Mouse (Mus musculus) embryonic fibroblast, embryonic 13.5 days (primary cell): ENCODE measurements around the gene Muc3. TPM values are rescaled to one million over a fixed set of nuclear protein-coding genes. Genes with fewer than 3 reads are reported as not detected.

Experiments
- H3K27ac ChIP-seq: 2 replicates; pipeline ENCODE4 v1.5.1; 2012; ENCODE audit warnings: low read length, control low read depth, inconsistent platforms; ENCODE audit not compliant: insufficient read depth
- H3K4me1 ChIP-seq: 2 replicates; pipeline ENCODE4 v1.6.1; 2011; ENCODE audit warnings: low read length; ENCODE audit not compliant: control insufficient read depth, insufficient read depth
- H3K4me3 ChIP-seq: 2 replicates; pipeline ENCODE4 v1.5.1; 2011; ENCODE audit warnings: mild to moderate bottlenecking, control low read depth, low read length; ENCODE audit not compliant: insufficient read depth
- CTCF ChIP-seq: IDR thresholded peaks from 2 replicates; pipeline ENCODE4 v1.5.1; 2011; ENCODE audit warnings: mild to moderate bottlenecking, control low read depth, low read length, moderate library complexity, borderline replicate concordance; ENCODE audit not compliant: insufficient read depth
- POLR2A ChIP-seq: IDR thresholded peaks from 2 replicates; pipeline ENCODE4 v1.6.1; 2011; ENCODE audit warnings: low read depth, mild to moderate bottlenecking, control low read depth, low read length, moderate library complexity
- polyA plus RNA-seq: library from polyadenylated mRNA; stranded (reverse); fragments of >200 nt; gene quantifications from 2 replicates; pipeline ENCODE4 v1.2.4, GENCODE M21; 2011; ENCODE audit warnings: low read depth; ENCODE audit not compliant: missing spikeins, insufficient read length

The Muc3 gene
- polyA plus RNA-seq, 1 experiment = not detected

DNA sequence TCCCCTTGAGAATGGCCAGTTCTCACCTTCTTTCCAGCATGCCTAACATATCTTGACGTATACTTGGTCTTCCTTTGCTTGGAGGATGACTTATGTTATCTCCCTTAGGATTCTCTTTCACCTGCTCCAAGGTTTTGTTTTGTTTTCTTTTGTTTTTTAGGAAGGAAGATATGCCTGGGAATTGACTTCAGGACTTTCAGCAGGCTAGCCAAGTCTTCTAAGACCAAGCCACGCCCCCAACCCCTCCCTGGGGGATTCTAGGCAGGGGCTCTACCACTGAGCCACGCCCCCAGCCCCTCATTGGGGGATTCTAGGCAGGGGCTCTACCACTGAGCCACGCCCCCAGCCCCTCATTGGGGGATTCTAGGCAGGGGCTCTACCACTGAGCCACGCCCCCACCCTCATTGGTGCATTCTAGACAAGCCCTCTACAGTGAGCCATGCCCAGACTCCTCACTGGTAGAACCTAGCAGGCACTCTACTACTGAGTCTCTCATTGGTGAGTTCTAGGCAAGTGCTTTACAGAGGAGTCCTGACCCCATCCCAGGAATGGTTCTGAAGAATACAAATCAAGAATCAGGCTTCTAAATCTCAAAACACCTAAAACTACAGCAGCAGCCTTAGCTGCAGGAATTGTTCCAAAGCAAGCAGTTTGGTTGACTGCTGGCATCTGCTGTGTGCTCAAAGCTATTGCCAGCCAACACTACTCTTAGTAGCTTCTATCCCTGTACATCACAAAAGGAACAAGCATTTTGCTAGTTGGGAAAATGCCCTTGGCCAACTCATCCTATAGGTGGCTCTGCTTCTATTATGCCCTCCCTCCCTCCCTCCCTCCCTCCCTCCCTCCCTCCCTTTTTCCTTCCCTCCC lies 37.3 kb downstream of the Muc3 start:
- Histone ChIP-seq H3K4me3 (no peak overlapping the region), H3K4me1 (peaks cover 11% of the 10 kb centered on the region), H3K27ac (no peak overlapping the region)
- TF ChIP-seq CTCF (no peak), POLR2A (no peak)

DNA sequence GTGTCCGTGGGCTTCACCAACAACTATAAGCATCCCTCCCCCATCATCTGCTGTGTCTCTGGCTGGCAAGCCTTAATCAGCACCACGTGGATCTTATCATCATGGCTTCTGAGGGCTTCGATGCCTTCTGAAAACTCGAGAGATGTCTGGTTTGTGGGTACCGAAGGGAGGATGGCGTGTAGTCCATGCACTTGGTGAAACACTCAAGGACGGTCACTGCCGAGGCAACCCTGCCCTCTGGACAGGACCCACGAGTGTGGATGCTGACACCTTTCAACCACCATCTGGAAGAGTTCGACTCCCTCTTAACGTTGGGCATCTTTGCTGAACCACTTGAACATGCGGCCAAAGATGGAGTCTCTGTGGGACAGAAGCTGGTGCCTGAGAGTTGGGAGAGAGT lies 38.3 kb downstream of the Muc3 start:
- peaks cover 10% of the 10 kb centered on the region for H3K4me1 ChIP-seq
- H3K4me3 ChIP-seq = no peak overlapping the region
- TF ChIP-seq CTCF (no peak), POLR2A (no peak; the same call in 1 of the 2 replicates)
- no peak overlapping the region for H3K27ac ChIP-seq

DNA sequence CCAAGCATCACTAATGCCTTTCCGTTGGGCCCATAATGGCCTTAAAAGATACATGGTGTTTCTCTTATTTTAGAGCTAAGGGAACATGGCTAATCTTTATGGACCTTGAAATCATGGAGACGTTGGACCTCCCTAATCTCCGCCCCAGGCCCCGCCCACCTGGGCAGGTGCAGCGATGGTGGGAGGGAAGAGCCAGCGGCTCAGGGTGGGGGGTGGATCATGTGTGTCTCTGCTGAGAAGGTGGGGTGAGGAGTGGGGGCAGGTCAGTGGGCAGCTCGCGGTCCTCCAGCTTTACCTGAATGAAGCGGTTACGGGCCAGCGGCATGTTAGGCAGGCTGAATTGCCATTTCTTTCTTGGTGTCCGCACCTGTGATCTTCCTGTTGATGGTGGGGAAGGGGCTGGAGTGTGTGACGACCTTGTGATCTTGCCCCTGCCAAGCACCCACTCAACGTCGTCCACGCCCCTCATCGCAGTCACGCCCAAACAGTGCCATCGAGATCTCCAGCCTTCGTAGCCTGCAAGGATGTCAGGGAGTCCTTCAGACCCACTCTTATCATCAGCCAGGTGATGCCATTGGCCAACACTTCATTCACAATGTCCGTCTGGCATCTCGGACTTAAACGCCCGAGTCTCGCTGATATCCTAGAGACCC lies 39.1 kb downstream of the Muc3 start:
- Histone ChIP-seq H3K4me1 (peaks cover 10% of the 10 kb centered on the region), H3K4me3 (no peak overlapping the region), H3K27ac (no peak overlapping the region)
- TF ChIP-seq CTCF (no peak), POLR2A (peak; percentile 19; the same call in 1 of the 2 replicates)

DNA sequence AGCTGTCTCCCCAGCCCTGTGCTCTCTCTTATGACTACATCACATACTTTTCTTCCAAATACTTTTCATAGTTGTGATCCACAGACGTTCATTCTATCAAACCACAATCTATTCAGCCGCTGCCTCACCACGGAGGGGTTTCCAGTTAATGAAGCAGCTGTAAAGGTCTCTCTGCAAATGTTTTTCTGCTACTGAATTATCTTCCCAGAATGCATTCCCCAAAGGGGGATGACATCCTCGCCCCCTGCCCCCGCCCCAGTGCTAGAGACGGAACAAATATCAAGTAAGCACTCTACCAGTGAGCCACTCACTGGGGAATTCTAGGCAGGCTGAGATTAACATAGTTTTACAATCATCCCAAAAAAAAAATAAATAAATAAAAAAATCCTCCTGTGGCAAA lies 41.0 kb downstream of the Muc3 start:
- Histone ChIP-seq H3K27ac (peak overlapping the region; percentile 37), H3K4me1 (peaks cover 17% of the 10 kb centered on the region), H3K4me3 (no peak overlapping the region)
- TF ChIP-seq POLR2A (0 out of 2 replicates have a peak, but pooled peaks have one; percentile 15), CTCF (no peak)

DNA sequence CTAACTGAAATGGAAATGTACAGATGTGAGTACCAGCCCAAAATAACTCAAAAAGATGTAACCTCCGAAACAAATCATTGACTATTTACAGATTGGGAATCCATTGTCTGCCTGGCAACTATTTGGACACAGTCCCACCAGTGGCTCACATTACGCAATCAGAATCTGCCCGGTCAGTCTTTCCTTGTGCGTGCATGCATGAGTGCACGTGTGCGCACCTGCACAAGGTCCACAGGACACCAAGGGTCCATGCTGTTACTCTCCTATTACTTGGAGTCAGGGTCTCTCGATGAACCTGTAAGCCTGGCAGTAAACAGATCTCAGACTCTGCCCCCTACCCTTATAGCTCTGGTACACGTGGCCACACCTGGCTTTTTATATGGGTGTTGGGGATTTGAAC lies 41.5 kb downstream of the Muc3 start:
- peak overlapping the region; percentile 37 for H3K27ac ChIP-seq
- H3K4me3 ChIP-seq = no peak overlapping the region
- TF ChIP-seq CTCF (no peak), POLR2A (no peak)
- peaks cover 18% of the 10 kb centered on the region for H3K4me1 ChIP-seq

DNA sequence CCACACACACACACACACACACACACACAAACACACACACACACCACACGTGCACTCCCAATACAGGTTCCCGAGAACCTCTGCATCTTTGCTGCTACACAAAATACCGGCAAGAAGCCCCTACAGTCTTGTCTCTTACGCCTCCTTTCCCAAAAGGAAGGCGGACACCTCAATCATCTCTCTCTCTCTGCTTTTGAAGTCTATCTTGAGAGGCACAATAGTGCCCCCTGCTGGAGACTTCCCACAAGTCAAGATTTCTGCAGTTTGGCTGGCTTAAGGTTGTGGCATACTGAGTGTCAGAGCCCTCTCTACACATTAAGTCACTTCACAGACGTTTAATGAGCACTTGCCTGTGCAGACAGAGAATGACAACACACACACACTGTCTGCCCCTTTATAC lies 42.1 kb downstream of the Muc3 start:
- H3K4me1 ChIP-seq = peaks cover 23% of the 10 kb centered on the region
- H3K4me3 ChIP-seq = no peak overlapping the region
- TF ChIP-seq POLR2A (no peak; the same call in 1 of the 2 replicates), CTCF (no peak)
- H3K27ac ChIP-seq = peak overlapping the region; percentile 75

DNA sequence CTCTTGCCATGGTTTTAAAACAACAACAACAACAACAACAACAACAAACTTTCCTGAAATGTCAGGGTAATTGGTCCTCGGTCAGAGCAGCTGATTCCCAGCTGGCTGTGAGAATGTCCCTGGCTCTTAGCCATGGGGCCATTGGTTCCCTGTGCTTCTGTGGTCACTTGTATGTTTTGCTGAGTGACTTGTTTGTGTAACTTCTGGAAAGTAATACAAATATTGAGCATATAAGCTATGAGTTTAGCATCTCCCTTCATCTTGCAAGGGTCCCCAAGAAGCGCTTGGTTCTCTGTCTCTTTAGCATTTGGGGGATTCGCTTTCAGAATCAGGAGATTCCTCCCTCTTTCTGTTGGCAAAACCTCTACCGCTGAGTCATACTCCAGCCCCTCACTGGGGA lies 42.7 kb downstream of the Muc3 start:
- TF ChIP-seq CTCF = no peak
- TF ChIP-seq POLR2A = no peak
- peaks cover 23% of the 10 kb centered on the region for H3K4me1 ChIP-seq
- H3K27ac ChIP-seq = peak overlapping the region; percentile 75; the same call in 1 of the 2 replicates
- no peak overlapping the region for H3K4me3 ChIP-seq

DNA sequence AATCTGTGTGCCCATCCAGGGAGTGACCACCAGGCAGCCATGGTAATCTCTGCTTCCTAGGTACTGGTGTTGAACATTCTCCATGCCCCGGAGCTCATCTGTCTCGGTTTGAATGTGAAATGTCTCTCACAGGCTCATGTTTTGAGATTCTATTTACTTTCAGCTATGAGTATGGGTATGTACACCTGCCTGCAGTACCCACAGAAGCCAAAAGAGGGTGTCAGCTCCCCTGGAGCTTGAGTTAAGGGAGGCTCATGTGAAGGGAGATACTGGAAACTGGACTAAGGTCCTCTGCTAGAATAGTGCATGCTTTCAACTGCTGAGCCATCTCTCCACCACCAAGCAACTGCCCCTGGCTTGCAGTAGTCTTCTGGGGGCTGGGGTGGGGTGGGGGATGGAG lies 45.2 kb downstream of the Muc3 start:
- H3K27ac ChIP-seq = peak overlapping the region; percentile 98
- no peak overlapping the region for H3K4me3 ChIP-seq
- TF ChIP-seq CTCF (no peak), POLR2A (no peak)
- H3K4me1 ChIP-seq = peaks cover 24% of the 10 kb centered on the region

DNA sequence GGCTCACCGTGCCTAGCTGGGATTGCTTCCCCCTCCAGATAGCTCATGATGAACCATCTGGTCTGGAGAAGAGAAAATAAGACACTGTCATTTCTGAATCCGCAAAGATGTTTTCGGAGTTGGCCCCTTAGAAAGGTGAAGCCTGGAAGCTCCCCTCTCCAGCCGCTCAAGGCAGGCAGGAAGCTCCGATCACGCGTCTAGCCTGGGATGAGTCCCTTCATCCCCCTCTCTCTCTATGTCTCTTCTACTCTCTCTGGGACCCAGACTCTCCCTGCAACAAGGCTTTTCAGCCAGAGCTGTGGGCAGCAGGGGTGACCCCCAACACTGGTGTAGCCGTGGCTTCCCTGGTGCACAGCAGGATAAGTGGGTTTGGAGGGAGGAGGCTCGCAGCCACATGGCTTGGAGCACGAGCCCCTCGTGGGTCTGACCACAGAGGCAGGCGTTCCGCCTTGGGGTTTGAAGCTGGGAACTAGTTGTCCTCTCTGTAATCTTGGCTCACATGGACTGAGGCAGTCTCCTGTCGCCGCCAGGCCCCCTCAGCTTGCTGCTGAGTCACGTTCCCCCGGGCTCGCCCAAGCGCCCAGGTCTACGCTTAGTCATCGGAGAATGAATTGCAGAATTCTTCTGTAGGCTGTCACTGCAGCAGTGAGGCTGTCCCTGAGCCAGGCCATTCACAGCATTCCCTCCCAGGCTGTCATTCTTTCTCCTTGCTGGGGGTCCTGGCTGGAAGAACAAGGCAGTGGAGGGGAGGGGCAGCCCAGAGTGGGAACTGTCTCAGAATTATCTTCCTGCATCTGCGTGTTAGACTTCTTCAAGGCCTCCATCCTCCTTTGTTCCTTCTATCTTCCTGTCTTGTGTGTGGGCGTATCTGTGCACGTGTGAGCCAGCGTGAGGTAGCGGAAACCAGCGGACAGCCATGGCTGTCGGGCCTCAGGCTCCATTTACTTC lies 46.3 kb downstream of the Muc3 start:
- Histone ChIP-seq H3K4me3 (no peak overlapping the region), H3K27ac (peak overlapping the region; percentile 98), H3K4me1 (peaks cover 21% of the 10 kb centered on the region)
- peak; percentile 34; the same call in 1 of the 2 replicates for TF ChIP-seq POLR2A
- TF ChIP-seq CTCF = no peak
